Mouse (Mus musculus): ENCODE measurements around the gene Pou1f1. TPM values are rescaled to one million over a fixed set of nuclear protein-coding genes. Genes with fewer than 3 reads are reported as not detected.

Gene Pou1f1
- total RNA-seq (2015; ENCODE audit: low replicate concordance) (not detected in 2 replicates), total RNA-seq (2017; ENCODE audit: low replicate concordance) (not detected in 2 replicates)

GRCm38 (mm10) chr16:65520211-65520610, at the start of gene Pou1f1:
Gene Pou1f1 (plus strand): TSS chr16:65520511.
- ATAC-seq (replicated peaks; ENCODE audit: low FRiP score, poor library complexity, severe bottlenecking) = no peak

- ATAC-seq (replicated peaks; ENCODE audit: low FRiP score, poor library complexity, severe bottlenecking) = no peak
These were observed 49.7 kb upstream of the Pou1f1 start for GRCm38 (mm10) chr16:65470650-65471049.

- ATAC-seq (replicated peaks; ENCODE audit: low FRiP score, poor library complexity, severe bottlenecking) = no peak
These were observed 47.8 kb upstream of the Pou1f1 start for GRCm38 (mm10) chr16:65472472-65473001.

DNA sequence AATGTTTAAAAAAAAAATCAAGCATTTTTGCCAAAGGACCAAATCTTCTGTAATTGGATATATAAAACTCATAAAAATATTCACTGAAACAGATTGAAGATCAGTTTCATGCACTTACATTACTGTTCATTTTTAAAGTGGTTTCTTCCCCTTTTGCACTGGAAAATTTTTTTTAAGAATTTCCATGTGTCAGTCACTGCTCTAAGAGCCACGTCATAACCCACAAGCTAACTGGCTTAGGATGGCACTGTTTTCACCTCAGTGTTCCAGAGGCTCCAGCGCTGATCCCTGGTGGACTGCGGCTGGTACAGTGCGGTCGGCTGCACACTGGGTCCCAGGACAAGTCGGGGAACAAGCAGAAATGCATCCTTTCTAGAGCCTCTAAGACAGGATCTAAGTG, 34.6 kb upstream of the Pou1f1 start:
- no peak for ATAC-seq (replicated peaks; ENCODE audit: low FRiP score, poor library complexity, severe bottlenecking)

DNA sequence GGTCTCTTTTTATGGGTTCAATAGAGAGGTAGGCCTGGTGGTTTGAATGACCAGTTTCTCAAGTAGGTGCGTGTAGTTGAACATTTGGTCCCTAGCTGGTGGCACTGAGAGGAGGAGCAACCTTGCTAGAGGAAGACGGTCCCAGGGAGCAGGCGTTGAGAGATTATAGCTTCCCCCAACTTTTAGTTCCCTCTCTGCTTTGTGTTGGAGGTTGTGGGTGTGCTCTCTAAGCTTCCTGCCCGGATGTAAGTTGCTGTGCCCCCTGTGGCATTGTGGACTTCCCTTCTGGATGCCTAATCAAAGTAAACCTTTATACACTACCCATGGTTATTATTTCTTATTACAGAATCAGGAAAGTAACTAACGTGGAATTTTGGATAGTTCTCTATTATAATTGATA, 24.3 kb upstream of the Pou1f1 start:
- ATAC-seq (replicated peaks; ENCODE audit: low FRiP score, poor library complexity, severe bottlenecking) = no peak

- no peak for ATAC-seq (replicated peaks; ENCODE audit: low FRiP score, poor library complexity, severe bottlenecking)
These were observed 23.3 kb upstream of the Pou1f1 start for GRCm38 (mm10) chr16:65497049-65497448.

- ATAC-seq (replicated peaks; ENCODE audit: low FRiP score, poor library complexity, severe bottlenecking) = no peak
These were observed 6.1 kb upstream of the Pou1f1 start for GRCm38 (mm10) chr16:65514223-65514622.

DNA sequence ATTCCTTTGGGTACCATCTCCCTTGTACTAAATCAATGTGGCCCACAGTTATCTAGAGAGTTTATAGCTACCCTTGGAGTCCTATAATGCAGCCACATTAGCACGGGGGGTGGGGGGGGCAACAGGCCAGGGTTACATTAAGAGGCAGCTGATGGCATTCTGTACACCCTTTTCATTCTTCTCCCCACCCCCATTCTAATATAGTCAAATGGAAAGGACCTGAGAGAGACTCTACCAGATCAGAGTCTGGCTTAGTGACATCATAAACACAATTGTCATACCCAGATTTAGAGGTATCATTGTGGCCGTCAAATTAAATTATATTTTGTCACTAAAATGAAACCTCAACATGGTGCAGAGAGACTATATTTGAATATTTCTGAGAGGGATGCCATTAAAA, 5.7 kb downstream of the Pou1f1 start:
- ATAC-seq (replicated peaks; ENCODE audit: low FRiP score, poor library complexity, severe bottlenecking) = no peak

- ATAC-seq (replicated peaks; ENCODE audit: low FRiP score, poor library complexity, severe bottlenecking) = no peak
These were observed 6.4 kb downstream of the Pou1f1 start for GRCm38 (mm10) chr16:65526695-65527094.

- no peak for ATAC-seq (replicated peaks; ENCODE audit: low FRiP score, poor library complexity, severe bottlenecking)
These were observed 9.3 kb downstream of the Pou1f1 start for GRCm38 (mm10) chr16:65529589-65529988.

GRCm38 (mm10) chr16:65531663-65532062, 11.4 kb downstream of the Pou1f1 start:
- no peak for ATAC-seq (replicated peaks; ENCODE audit: low FRiP score, poor library complexity, severe bottlenecking)

DNA sequence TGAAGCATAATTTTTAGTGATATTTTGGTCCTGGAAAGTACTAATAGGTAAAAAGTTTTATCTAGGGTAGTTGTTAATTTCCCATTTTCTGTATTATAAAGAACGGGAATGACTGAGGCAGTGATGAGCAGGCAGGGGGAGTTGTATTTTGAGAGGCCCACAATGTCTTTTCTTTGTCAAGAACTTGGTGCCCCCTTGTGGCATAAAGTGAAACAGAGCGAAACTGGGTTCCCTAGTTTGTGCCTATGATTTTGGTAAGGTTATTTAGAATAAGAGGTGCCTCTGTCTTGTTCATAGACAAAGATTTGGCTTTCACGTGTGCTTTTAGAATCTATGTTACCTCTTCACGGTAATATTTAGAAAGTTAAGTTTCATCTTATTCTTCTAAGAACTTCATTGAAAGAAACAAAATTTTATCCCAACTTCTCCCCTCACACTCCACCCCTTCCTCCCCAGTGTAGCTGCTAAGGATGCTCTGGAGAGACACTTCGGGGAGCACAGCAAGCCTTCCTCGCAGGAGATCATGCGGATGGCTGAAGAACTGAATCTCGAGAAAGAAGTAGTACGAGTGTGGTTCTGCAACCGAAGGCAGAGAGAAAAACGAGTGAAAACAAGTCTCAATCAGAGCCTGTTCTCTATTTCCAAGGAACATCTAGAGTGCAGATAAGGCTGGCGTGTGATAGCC, 13.1 kb downstream of the Pou1f1 start:
- no peak for ATAC-seq (replicated peaks; ENCODE audit: low FRiP score, poor library complexity, severe bottlenecking)

DNA sequence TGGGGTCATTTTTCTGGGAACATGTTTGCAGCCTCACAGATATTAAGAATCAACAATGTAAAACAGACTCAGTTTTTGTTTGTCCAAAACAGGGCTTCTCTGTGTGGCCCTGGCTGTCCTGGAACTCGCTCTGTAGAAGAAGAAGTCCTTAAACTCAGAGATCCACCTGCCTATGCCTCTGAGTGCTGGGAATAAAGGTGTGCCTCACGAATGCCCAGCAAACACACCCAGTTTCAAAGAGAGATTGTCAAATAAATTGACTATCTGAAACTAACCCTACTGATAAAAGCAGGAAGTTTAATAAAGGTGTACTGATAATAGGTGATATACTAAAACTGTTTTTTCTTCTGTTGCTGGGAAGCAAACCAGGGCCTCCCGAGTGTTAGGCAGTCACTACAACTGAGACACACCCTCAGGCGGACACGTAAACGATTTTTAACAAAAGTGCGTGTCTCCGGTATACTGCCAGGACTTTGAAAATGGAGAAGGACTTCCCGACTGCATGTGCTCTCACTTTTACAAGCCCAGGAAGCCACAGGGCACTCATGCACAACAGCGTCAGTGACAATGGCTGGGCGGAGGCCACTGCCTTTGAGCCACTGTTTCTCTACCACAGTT, 23.5 kb downstream of the Pou1f1 start:
- ATAC-seq (replicated peaks; ENCODE audit: low FRiP score, poor library complexity, severe bottlenecking) = no peak

DNA sequence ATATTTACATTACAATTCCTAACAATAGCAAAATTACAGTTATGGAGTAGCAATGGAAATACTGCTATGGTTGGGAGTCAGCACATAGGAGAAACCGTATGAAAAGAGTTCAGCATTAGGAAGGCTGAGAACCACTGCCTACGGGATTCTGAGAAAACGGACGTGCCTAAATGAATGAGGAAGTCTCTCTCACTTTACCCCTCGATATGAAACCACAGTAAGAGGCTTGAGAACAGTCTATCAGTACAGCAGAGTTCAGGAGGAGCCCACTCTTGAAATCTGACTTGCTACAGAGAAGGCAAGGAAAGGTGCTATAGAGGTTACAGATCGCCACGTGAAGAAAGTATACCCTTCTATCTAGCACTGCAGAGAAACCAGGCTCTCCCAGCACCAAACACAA, 28.6 kb downstream of the Pou1f1 start:
- no peak for ATAC-seq (replicated peaks; ENCODE audit: low FRiP score, poor library complexity, severe bottlenecking)

- no peak for ATAC-seq (replicated peaks; ENCODE audit: low FRiP score, poor library complexity, severe bottlenecking)
These were observed 30.5 kb downstream of the Pou1f1 start for GRCm38 (mm10) chr16:65550814-65551213.

DNA sequence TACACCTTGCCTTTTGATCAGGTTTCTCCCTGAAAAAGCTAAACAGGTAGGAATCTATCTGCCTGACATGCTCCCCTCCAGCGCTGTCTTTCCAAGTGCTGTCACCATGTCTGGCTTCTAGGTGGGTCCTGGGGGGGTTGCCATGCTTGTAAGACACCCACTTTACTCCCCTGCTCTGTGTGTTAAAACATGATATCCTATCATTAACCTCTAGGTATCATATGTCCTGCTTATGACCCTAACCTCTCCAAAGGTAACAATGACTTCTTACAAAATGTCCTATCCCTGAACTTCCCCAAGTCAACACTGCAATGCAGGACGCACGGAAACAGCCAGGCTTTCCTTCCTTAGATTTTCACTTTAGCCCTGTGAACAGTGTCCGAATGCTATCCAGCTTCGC, 34.0 kb downstream of the Pou1f1 start:
- no peak for ATAC-seq (replicated peaks; ENCODE audit: low FRiP score, poor library complexity, severe bottlenecking)

GRCm38 (mm10) chr16:65557369-65557768, 37.1 kb downstream of the Pou1f1 start:
- no peak for ATAC-seq (replicated peaks; ENCODE audit: low FRiP score, poor library complexity, severe bottlenecking)

DNA sequence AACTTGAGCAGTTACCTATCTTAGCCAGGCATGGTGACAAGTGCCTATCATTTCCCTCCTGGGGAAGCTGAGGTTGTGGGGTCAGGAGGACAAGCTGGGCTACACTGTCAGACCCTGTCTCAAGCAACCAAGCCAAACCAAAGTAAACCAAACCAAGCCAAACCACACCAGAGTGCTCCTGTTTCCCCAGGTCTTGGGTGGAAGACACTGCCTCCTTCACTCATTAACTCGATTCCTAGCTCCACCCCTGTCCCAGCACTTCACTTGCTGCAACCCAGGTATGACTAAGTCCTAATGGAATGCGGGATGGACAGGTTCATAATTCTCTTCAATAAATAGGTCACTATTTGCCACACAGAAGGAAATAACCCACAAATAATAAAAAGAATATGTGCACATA, 39.3 kb downstream of the Pou1f1 start:
- ATAC-seq (replicated peaks; ENCODE audit: low FRiP score, poor library complexity, severe bottlenecking) = no peak

DNA sequence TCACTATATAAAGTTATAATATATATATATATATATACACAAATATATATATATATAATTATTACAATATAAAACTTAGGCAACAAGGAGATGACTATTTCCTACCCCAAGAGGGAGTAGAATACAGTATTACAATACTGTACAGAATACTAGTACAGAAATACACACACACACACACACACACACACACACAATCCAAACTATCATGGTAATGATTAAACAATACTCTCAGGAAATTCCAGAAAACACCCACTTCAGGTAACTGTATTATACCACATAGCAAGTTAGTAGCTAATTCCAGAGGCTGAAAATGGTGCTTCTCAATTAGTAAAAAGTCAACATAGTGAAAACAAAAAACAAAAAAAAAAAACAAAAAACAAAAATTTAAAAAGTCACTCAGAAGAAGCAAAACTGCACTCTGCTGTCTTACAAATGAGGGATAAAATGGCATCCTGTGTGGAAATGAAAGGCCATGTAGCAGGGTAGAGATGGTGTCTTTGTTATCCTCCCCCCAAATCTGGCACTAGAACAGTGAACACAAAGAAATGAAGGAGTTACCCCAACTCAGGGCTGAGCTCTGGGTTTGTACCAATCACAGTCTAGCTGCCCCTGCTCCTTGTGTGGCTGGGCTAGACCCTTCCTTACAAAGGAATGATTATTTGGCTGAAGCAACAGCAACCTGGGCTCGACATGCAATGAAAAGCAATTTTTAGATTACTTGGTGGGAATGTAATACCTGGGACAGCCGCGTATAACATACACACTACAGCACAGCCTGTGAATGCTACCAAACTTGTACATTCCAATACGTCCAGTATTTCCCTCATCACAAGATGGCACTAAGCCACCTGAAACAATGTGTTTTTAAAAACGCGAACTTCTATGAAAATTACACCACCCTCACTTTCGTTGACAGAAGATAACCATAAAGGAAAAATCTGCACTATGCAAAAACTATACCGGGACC, 41.0 kb downstream of the Pou1f1 start:
- ATAC-seq (replicated peaks; ENCODE audit: low FRiP score, poor library complexity, severe bottlenecking) = no peak

Data from erythroblast, adult 5-6 weeks (primary cell).